ENCODE assay signal across 20 mouse cellular contexts in genomic region chrX:64263481-64263880, GRCm38 (mm10). TPM values are rescaled to one million over a fixed set of nuclear protein-coding genes. Genes with fewer than 3 reads are reported as not detected.
"Had no signal": no experiment of that assay in that cellular context is flagged by ENCODE, and none has a peak within 500 bp of the region (broad histone marks: within the 10 kb centered on the region; RNA-seq: fewer than 3 reads in every experiment).

No protein-coding gene starts in this region.

- ATAC-seq: midbrain, embryonic 13.5 days; midbrain, embryonic 16.5 days had no signal

- H3K4me3 ChIP-seq: left cerebral cortex, adult 2 months; liver, embryonic 13.5 days; megakaryocyte, embryonic 14.5 days; midbrain, embryonic 10.5 days; midbrain, embryonic 13.5 days; myocyte; neural tube, embryonic 13.5 days; stomach, embryonic 15.5 days had no signal

- H3K27me3 ChIP-seq: liver, embryonic 13.5 days; megakaryocyte, embryonic 14.5 days; midbrain, embryonic 13.5 days; neural tube, embryonic 13.5 days; stomach, embryonic 15.5 days had no signal

- H3K27ac ChIP-seq: left cerebral cortex, adult 2 months; liver, embryonic 13.5 days; midbrain, embryonic 10.5 days; midbrain, embryonic 13.5 days; neural tube, embryonic 13.5 days; stomach, embryonic 15.5 days had no signal

- DNase-seq: kidney, postnatal 10 days; kidney, postnatal 36 days; layer of hippocampus, postnatal 36 days; liver, embryonic 13.5 days; lung, adult 2 months; retina, postnatal 1 day; right cerebral cortex, postnatal 25 days; spleen, adult 18-20 months; thymus, adult 18-20 months; thymus, postnatal 14 days; thymus, postnatal 4 days had no signal

- H3K4me1 ChIP-seq: liver, embryonic 13.5 days; megakaryocyte, embryonic 14.5 days; midbrain, embryonic 10.5 days; midbrain, embryonic 13.5 days; neural tube, embryonic 13.5 days; stomach, embryonic 15.5 days had no signal

RNA-seq across cellular contexts. Expression of gene Slitrk4, which starts 13.3 kb away (rescaled TPM):
- polyA plus RNA-seq: liver, adult 2 months; lung, adult 2 months; myocyte had no signal
